Mouse (Mus musculus) bone marrow, adult 2 months (tissue): ENCODE measurements around the gene Gm28043.

ENCODE experiments used
- CTCF ChIP-seq: fragments of 200-500 bp; IDR thresholded peaks from 2 replicates; pipeline ENCODE4 v1.5.1; 2011; ENCODE audit warnings: low read length, control low read depth; ENCODE audit not compliant: control insufficient read depth, insufficient read depth
- POLR2A ChIP-seq: fragments of 200-500 bp; IDR thresholded peaks from 2 replicates; pipeline ENCODE4 v1.6.1; 2011; ENCODE audit warnings: low read depth, mild to moderate bottlenecking, control low read depth, low read length, borderline replicate concordance; ENCODE audit not compliant: control insufficient read depth

DNA sequence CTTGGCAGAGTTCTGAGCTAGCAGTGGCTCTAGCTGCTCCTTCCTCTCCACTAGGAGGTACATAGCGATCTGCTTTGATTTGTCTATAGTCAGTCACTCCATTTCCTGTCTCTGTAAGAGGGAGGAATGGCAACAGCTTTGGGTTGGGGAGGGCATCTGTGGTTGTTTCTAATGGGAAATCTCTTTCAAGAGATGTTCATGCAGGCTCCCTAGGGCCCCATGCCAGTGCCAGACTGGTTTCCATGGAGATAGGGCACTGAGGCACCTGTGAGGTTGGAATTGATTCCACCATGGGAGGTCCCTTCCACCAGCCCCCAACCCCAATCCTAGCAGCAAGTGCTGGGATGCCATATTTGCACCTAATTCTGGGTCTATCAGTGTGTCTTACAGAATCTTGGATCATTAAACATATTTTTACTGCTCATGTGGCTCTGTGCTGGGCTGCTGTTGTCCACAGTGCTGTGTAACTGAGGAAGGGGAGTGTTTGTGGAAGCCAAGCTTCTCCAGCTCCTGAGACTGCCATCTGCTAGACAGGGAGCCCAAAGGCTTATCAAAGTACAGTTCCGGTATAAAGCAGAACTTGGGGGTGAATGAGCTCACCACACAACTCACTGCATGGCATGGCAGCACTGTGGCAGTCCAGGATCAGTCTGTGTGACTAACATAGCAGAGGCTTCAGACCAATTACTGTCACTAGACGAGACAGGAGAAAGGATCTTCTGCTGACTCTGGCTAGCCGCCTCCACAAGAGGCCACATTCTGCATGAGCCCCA is 88.4 kb downstream of the Gm28043 start:
- no peak for TF ChIP-seq POLR2A
- TF ChIP-seq CTCF = no peak
